Mouse (Mus musculus) hindbrain, embryonic 11.5 days (tissue): ENCODE measurements around the gene Icmt. TPM values are rescaled to one million over a fixed set of nuclear protein-coding genes. Genes with fewer than 3 reads are reported as not detected.
A peak's percentile ranks its signal among the peaks of the same experiment; 100 is the strongest.

Experiments
- ATAC-seq: fragments of 200-750 bp; cut with Nextera tagmentation; 2 replicates; pipeline ENCODE4 v1.8.0; 2017; ENCODE audit warnings: mild to moderate bottlenecking, moderate TSS enrichment, moderate library complexity; ENCODE audit not compliant: low FRiP score
- DNase-seq: peaks from one replicate; pipeline ENCODE4 v3.0.0-alpha.2; 2015; ENCODE audit warnings: low spot score
- H3K27ac ChIP-seq: fragments of 300-500 bp; sonication (generic); 2 replicates; pipeline ENCODE4 v1.5.1; 2014; ENCODE audit warnings: mild to moderate bottlenecking, low read depth, low read length
- H3K27me3 ChIP-seq: fragments of 300-500 bp; sonication (generic); 2 replicates; pipeline ENCODE4 v1.6.1; 2014; ENCODE audit warnings: mild to moderate bottlenecking, low read length, moderate library complexity, mixed read lengths; ENCODE audit not compliant: control insufficient read depth, insufficient read depth
- H3K36me3 ChIP-seq: fragments of 300-500 bp; sonication (generic); 2 replicates; pipeline ENCODE4 v1.6.1; 2014; ENCODE audit warnings: mild to moderate bottlenecking, low read length, moderate library complexity, mixed read lengths; ENCODE audit not compliant: control insufficient read depth, insufficient read depth
- H3K4me1 ChIP-seq: fragments of 300-500 bp; sonication (generic); replicated peaks from 2 replicates; pipeline ENCODE4 v1.6.1; 2014; ENCODE audit warnings: low read length, mixed read lengths; ENCODE audit not compliant: control insufficient read depth, insufficient read depth
- H3K4me2 ChIP-seq: fragments of 300-500 bp; sonication (generic); replicated peaks from 2 replicates; pipeline ENCODE4 v1.6.1; 2014; ENCODE audit warnings: mild to moderate bottlenecking, low read depth, low read length
- H3K4me3 ChIP-seq: fragments of 300-500 bp; sonication (generic); 2 replicates; pipeline ENCODE4 v1.5.1; 2014; ENCODE audit warnings: low read depth, low read length
- H3K9ac ChIP-seq: fragments of 300-500 bp; sonication (generic); 2 replicates; pipeline ENCODE4 v1.6.1; 2014; ENCODE audit warnings: low read depth, low read length
- H3K9me3 ChIP-seq: fragments of 300-500 bp; sonication (generic); 2 replicates; pipeline ENCODE4 v1.6.1; 2016; ENCODE audit warnings: low read length; ENCODE audit not compliant: control insufficient read depth
- WGBS: fragments of 180-500 bp; shearing (Covaris S2); extraction: QIAGEN DNeasy Blood & Tissue Kit; methylation state at CpG from one replicate; pipeline ENCODE4 v1.1.7; 2014; 5-methylcytosine and 5-hydroxymethylcytosine counted together
- polyA plus RNA-seq: library from polyadenylated mRNA; unstranded; fragments of >200 nt; fragmentation: Nextera tagmentation; extraction: Ambion mirVana; gene quantifications from 2 replicates; pipeline ENCODE4 v1.2.1, GENCODE M21; 2014

Icmt gene
- polyA plus RNA-seq, 1 experiment from 2014 or later, result 17.4 TPM

- Histone ChIP-seq H3K9me3 (no peaks in the 10 kb centered on the region), H3K36me3 (no peaks in the 10 kb centered on the region), H3K4me1 (peaks cover 8% of the 10 kb centered on the region; the same call in 1 of the 2 replicates), H3K27ac (no peak overlapping the region), H3K4me2 (no peak overlapping the region), H3K27me3 (peaks cover 73% of the 10 kb centered on the region), H3K9ac (no peak overlapping the region), H3K4me3 (no peak overlapping the region)
- DNase-seq (no peak), ATAC-seq (no peak)
- 59% methylated on average over 15 of the region's 15 CpGs for WGBS
Measured at GRCm38 (mm10) chr4:152281601-152282000, 15.4 kb upstream of the Icmt start.

GRCm38 (mm10) chr4:152282721-152283120 is 14.3 kb upstream of the Icmt start:
- no peak for DNase-seq
- ATAC-seq, result no peak
- Histone ChIP-seq H3K27ac (no peak overlapping the region), H3K4me3 (peak overlapping the region; percentile 21), H3K9me3 (no peaks in the 10 kb centered on the region), H3K4me1 (peaks cover 19% of the 10 kb centered on the region), H3K4me2 (peak overlapping the region; percentile 26), H3K27me3 (peaks cover 83% of the 10 kb centered on the region), H3K9ac (peak overlapping the region; percentile 15; the same call in 1 of the 2 replicates), H3K36me3 (no peaks in the 10 kb centered on the region)
- WGBS, result 17% methylated on average over 29 of the region's 34 CpGs

DNA sequence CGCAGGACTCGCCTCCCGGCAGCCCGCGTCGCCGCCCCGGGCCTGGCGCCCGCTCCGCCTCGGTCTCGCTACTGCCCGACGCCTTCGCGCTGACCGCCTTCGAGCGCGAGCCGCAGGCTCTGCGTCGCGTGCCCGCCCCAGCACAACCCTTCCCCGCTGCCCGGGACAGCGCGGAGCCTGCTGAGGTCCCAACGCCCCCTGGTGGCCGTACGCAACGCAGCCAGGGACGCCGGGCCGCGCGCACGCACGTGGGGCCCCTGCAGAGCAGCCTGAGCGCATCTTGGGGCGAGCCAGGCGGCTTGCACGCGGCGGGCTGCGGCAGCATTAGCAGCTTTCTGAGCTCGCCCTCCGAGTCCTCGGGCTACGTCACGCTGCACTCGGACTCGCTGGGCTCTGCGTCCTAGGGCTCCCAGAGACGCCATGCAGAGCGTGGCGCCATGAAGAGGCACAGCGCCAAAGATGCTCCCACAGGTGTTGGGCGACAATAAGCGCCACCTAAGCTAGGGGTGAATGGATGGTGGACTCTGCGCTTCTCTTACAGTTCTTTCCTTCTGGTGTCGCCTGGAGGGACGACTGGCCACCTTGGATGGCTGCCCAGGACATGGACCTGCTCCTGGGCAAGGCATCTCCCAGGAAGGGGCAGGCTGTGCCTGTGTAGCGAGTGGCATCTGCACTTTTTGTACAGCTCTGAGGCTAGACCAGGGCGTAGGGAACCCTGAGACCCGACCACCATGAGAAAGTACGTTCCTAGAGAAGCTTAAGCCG is 13.7 kb upstream of the Icmt start:
- Histone ChIP-seq H3K27me3 (peaks cover 90% of the 10 kb centered on the region), H3K4me2 (peak overlapping the region; percentile 26), H3K27ac (no peak overlapping the region), H3K36me3 (no peaks in the 10 kb centered on the region), H3K4me3 (peak overlapping the region; percentile 21), H3K9me3 (no peaks in the 10 kb centered on the region), H3K9ac (peak overlapping the region; percentile 15; the same call in 1 of the 2 replicates), H3K4me1 (peaks cover 23% of the 10 kb centered on the region)
- DNase-seq (peak; percentile 91), ATAC-seq (peak; percentile 46)
- 5% methylated on average over 69 of the region's 70 CpGs for WGBS

DNA sequence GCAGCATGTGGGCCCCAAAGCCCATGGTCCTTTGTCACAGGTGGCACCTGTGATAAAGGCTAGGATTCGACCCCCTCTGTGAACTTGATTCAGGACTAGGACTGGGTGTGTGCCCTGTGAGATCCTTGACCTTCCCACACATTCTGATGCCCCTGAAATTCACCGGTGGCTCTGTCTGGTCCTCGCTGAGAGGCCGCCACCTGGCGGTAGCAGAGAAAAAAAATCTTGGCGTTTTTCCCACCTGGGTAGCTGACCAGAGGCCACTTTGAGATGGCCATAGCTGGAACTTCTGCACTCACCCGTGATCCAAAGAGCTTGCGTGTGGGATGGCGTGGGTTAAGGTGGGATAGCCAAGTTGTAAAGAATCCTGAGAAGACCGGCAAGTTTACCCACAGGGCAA is 11.5 kb upstream of the Icmt start:
- Histone ChIP-seq H3K36me3 (no peaks in the 10 kb centered on the region), H3K4me2 (no peak overlapping the region), H3K27me3 (peaks cover 90% of the 10 kb centered on the region), H3K9ac (no peak overlapping the region), H3K9me3 (no peaks in the 10 kb centered on the region), H3K4me1 (peaks cover 27% of the 10 kb centered on the region), H3K27ac (no peak overlapping the region), H3K4me3 (no peak overlapping the region)
- DNase-seq (peak; percentile 77), ATAC-seq (no peak)
- 7% methylated on average over 10 of the region's 10 CpGs for WGBS

- Histone ChIP-seq H3K27ac (no peak overlapping the region), H3K9ac (no peak overlapping the region), H3K9me3 (no peaks in the 10 kb centered on the region), H3K4me2 (peak overlapping the region; percentile 52), H3K27me3 (peaks cover 90% of the 10 kb centered on the region), H3K4me1 (peaks cover 32% of the 10 kb centered on the region), H3K36me3 (no peaks in the 10 kb centered on the region), H3K4me3 (peak overlapping the region; percentile 23)
- 2% methylated on average over 32 of the region's 32 CpGs for WGBS
- peak; percentile 69 for DNase-seq
- peak; percentile 17 for ATAC-seq
Measured at GRCm38 (mm10) chr4:152286183-152286582, 10.8 kb upstream of the Icmt start.

- Histone ChIP-seq H3K9ac (no peak overlapping the region; the same call in 1 of the 2 replicates), H3K27me3 (peaks cover 89% of the 10 kb centered on the region)
Measured at GRCm38 (mm10) chr4:152286887-152287286, 10.1 kb upstream of the Icmt start.

GRCm38 (mm10) chr4:152287317-152288120 is 9.5 kb upstream of the Icmt start:
- peaks cover 38% of the 10 kb centered on the region for H3K4me1 ChIP-seq
- no peaks in the 10 kb centered on the region for H3K36me3 ChIP-seq
- whole genome bisulfite sequencing, result 11% methylated on average over 19 of the region's 19 CpGs
- peak overlapping the region; percentile 23; the same call in 1 of the 2 replicates for H3K4me3 ChIP-seq
- no peak for ATAC-seq
- H3K9ac ChIP-seq, result no peak overlapping the region
- H3K9me3 ChIP-seq, result no peaks in the 10 kb centered on the region
- DNase-seq, result no peak
- H3K27me3 ChIP-seq, result peaks cover 86% of the 10 kb centered on the region
- H3K4me2 ChIP-seq, result peak overlapping the region; percentile 52
- no peak overlapping the region for H3K27ac ChIP-seq

More at GRCm38 (mm10) chr4:152286887-152287286, 10.1 kb upstream of the Icmt start:
- ATAC-seq (no peak), DNase-seq (peak; percentile 75)
- Histone ChIP-seq H3K27ac (no peak overlapping the region), H3K9me3 (no peaks in the 10 kb centered on the region), H3K4me1 (peaks cover 32% of the 10 kb centered on the region), H3K4me2 (peak overlapping the region; percentile 52), H3K36me3 (no peaks in the 10 kb centered on the region), H3K4me3 (peak overlapping the region; percentile 23)
- 2% methylated on average over 26 of the region's 26 CpGs for WGBS

- 30% methylated on average over 18 of the region's 18 CpGs for WGBS
- ATAC-seq, result no peak
- Histone ChIP-seq H3K9ac (no peak overlapping the region), H3K27ac (no peak overlapping the region), H3K36me3 (no peaks in the 10 kb centered on the region), H3K4me3 (no peak overlapping the region), H3K4me1 (peaks cover 38% of the 10 kb centered on the region), H3K9me3 (no peaks in the 10 kb centered on the region), H3K4me2 (no peak overlapping the region), H3K27me3 (peaks cover 85% of the 10 kb centered on the region)
- DNase-seq, result peak; percentile 77
Measured at GRCm38 (mm10) chr4:152288398-152288945, 8.6 kb upstream of the Icmt start.
